Mouse (Mus musculus) liver, postnatal 0 days (tissue): ENCODE measurements around the gene Rgp1. TPM values are rescaled to one million over a fixed set of nuclear protein-coding genes. Genes with fewer than 3 reads are reported as not detected.

Source experiments
- ATAC-seq: fragments of 200-750 bp; cut with Nextera tagmentation; 2 replicates; pipeline ENCODE4 v1.8.0; 2017; ENCODE audit warnings: mild to moderate bottlenecking, moderate library complexity
- DNase-seq: peaks from one replicate; pipeline ENCODE4 v3.0.0-alpha.2; 2016
- H3K27ac ChIP-seq: fragments of 300-500 bp; sonication (generic); 2 replicates; pipeline ENCODE4 v1.5.1; 2014; ENCODE audit warnings: antibody characterized with exemption, moderate library complexity, mild to moderate bottlenecking, low read depth
- H3K27me3 ChIP-seq: fragments of 300-500 bp; sonication (generic); 2 replicates; pipeline ENCODE4 v1.6.1; 2014; ENCODE audit warnings: low read length, control low read depth, mixed read lengths; ENCODE audit not compliant: insufficient read depth
- H3K36me3 ChIP-seq: fragments of 300-500 bp; sonication (generic); replicated peaks from 2 replicates; pipeline ENCODE4 v1.6.1; 2014; ENCODE audit warnings: mild to moderate bottlenecking, control low read depth, low read length, moderate library complexity, mixed read lengths; ENCODE audit not compliant: insufficient read depth
- H3K4me1 ChIP-seq: fragments of 300-500 bp; sonication (generic); 2 replicates; pipeline ENCODE4 v1.6.1; 2014; ENCODE audit warnings: antibody characterized with exemption, mild to moderate bottlenecking, control low read depth; ENCODE audit not compliant: insufficient read depth
- H3K4me2 ChIP-seq: fragments of 300-500 bp; sonication (generic); 2 replicates; pipeline ENCODE4 v1.6.1; 2014; ENCODE audit warnings: low read depth, mild to moderate bottlenecking, low read length, moderate library complexity, mixed read lengths
- H3K4me3 ChIP-seq: fragments of 300-500 bp; sonication (generic); 2 replicates; pipeline ENCODE4 v1.5.1; 2014; ENCODE audit warnings: low read depth, low read length
- H3K9ac ChIP-seq: fragments of 300-500 bp; sonication (generic); replicated peaks from 2 replicates; pipeline ENCODE4 v1.6.1; 2014; ENCODE audit warnings: mild to moderate bottlenecking, moderate library complexity
- H3K9me3 ChIP-seq: fragments of 300-500 bp; sonication (generic); 2 replicates; pipeline ENCODE4 v1.6.1; 2016; ENCODE audit warnings: mild to moderate bottlenecking, control low read depth, low read length, mixed read lengths
- CTCF ChIP-seq: sonication (generic); IDR thresholded peaks from 2 replicates; pipeline ENCODE4 v1.5.1; 2016; ENCODE audit warnings: antibody characterized with exemption, low read depth
- EP300 ChIP-seq: IDR thresholded peaks from 2 replicates; pipeline ENCODE4 v1.6.1; 2016; ENCODE audit warnings: antibody characterized with exemption, low read depth, mild to moderate bottlenecking
- WGBS: fragments of 180-500 bp; shearing (Covaris S2); extraction: QIAGEN DNeasy Blood & Tissue Kit; methylation state at CpG from one replicate; pipeline ENCODE4 v1.1.7; 2014; ENCODE audit not compliant: insufficient replicate concordance; 5-methylcytosine and 5-hydroxymethylcytosine counted together
- polyA plus RNA-seq: library from polyadenylated mRNA; unstranded; fragments of >200 nt; fragmentation: Nextera tagmentation; extraction: Ambion mirVana; gene quantifications from 2 replicates; pipeline ENCODE4 v1.2.1, GENCODE M21; 2015

Gene Rgp1
- polyA plus RNA-seq, 1 experiment from 2014 or later, result 7.3 TPM

DNA sequence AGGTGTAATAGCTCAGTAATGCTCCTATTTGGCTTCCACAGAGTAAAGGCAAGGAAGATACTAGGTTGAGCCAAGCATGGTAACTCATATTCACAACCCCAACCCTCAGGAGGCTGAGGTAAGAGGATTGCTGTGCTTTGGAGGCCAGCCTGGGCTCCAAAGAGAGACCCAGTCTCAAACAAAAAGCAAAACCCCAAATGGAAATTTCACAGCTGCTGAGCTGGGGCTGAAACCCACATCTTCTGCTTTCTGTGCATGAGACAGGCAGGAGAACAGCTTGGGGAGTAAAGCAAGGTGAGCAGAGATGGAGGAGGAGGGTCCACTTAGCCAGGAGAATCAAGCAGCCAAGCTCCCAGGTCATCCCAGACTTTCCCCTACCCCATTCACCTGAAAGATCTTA is 24.6 kb upstream of the Rgp1 start:
- TF ChIP-seq CTCF (no peak), EP300 (no peak)
- H3K9ac ChIP-seq, result no peak overlapping the region
- no peak for ATAC-seq
- H3K27me3 ChIP-seq, result no peaks in the 10 kb centered on the region
- peaks cover 4% of the 10 kb centered on the region; the same call in 1 of the 2 replicates for H3K9me3 ChIP-seq
- no peak overlapping the region for H3K27ac ChIP-seq
- no peak for DNase-seq
- H3K4me2 ChIP-seq, result no peak overlapping the region
- H3K4me1 ChIP-seq, result peaks cover 14% of the 10 kb centered on the region
- H3K36me3 ChIP-seq, result peaks cover 86% of the 10 kb centered on the region
- H3K4me3 ChIP-seq, result no peak overlapping the region

DNA sequence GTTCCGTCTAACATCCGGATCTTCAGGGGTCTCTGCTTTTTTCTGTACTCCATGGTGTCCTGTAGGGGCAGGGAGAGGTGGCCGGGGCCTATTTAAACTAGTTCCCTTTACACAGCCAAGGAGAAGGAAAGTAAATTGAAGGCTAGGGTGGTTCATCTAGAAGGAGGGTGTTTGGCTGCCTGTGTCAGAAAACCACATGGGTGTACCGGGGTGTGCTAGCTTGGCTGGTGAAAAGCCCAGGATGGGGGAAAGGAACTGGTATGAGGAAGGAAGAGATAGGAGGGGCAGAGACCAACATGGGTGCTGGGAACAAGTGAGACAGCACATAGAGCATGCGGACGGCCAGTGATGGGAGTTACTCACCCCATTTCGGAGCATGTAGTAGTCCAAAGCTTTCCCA is 22.6 kb upstream of the Rgp1 start:
- no peak overlapping the region for H3K9ac ChIP-seq
- peaks cover 71% of the 10 kb centered on the region for H3K36me3 ChIP-seq
- ATAC-seq, result no peak
- no peaks in the 10 kb centered on the region for H3K27me3 ChIP-seq
- DNase-seq, result no peak
- WGBS, result 77% methylated on average over 7 of the region's 7 CpGs
- H3K4me2 ChIP-seq, result no peak overlapping the region
- H3K9me3 ChIP-seq, result peaks cover 4% of the 10 kb centered on the region; the same call in 1 of the 2 replicates
- no peak overlapping the region for H3K27ac ChIP-seq
- no peak overlapping the region for H3K4me3 ChIP-seq
- TF ChIP-seq CTCF, result no peak
- TF ChIP-seq EP300, result no peak
- H3K4me1 ChIP-seq, result peaks cover 34% of the 10 kb centered on the region

DNA sequence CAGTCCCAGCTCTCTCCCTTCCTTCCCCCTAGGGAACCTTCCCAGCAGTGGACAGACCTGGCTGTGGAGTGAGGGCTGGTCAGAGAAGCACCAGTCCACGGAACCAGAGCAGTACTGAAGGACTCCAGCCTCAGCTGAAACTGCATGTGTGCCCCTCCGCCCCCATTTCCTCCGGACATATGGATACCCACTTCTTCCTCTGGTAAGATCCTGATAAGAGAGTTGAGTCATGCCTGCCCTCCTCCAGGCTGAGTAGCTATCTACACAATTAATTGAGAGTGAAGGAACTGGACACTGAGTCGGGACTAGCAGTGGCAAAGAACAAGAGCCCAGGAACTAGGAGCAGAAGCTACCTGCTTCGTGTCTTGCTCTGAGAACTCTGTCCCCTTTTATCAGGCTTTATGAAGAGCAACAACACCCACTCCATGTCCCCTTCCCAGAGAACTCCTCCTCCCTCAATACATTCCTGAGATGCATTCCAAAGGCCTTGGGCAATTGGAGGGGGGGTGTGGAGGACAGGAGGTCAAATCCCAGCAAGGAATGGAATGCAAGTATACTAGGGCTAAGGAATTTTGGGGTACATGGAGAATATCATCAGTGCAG is 20.4 kb upstream of the Rgp1 start:
- H3K4me1 ChIP-seq, result peaks cover 37% of the 10 kb centered on the region
- H3K27ac ChIP-seq, result peak overlapping the region; percentile 75
- H3K9me3 ChIP-seq, result no peaks in the 10 kb centered on the region
- H3K9ac ChIP-seq, result peak overlapping the region; percentile 89
- TF ChIP-seq CTCF (no peak), EP300 (no peak)
- no peaks in the 10 kb centered on the region for H3K27me3 ChIP-seq
- WGBS, result 18% methylated on average over 5 of the region's 5 CpGs
- no peak for DNase-seq
- H3K4me2 ChIP-seq, result peak overlapping the region; percentile 95
- no peak for ATAC-seq
- H3K36me3 ChIP-seq, result peaks cover 49% of the 10 kb centered on the region
- H3K4me3 ChIP-seq, result peak overlapping the region; percentile 75

DNA sequence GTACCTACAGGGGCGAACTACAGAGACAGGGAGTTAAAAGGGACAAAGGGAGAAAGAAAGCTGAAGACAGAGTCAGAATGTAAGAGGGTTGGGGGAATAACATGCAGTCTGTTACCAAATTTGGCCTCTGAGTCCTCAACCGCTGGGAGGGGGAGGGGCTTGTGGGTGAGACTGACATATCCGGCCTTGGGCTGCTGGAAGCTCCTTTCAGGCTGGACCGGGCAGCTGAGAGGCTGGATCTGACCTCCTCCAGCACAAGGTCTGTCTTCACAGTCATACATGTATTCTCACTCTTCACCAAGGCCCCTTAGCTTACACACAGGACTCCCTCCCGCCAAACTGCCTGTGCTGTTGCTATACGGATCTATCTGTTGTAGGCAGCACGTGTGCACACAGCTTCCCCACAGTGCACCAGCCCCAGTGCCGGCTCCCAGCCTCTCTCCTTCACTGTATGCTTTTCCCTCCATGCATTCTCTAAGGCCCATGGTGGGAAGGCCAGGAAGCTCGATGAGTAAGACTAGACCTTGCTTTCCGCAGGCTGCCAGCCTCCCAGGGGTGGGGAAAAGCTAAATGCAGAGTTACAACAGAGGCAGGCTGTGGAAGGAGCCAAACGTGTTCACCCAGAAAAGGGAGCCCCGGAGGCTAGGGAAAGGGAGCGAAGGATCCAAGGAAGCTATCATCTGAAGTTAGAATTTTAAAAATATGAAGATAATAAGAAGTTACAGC is 19.7 kb upstream of the Rgp1 start:
- peak overlapping the region; percentile 95 for H3K4me2 ChIP-seq
- no peaks in the 10 kb centered on the region for H3K9me3 ChIP-seq
- peaks cover 44% of the 10 kb centered on the region for H3K4me1 ChIP-seq
- H3K27ac ChIP-seq, result peak overlapping the region; percentile 75
- DNase-seq, result peak; percentile 77
- peak overlapping the region; percentile 89 for H3K9ac ChIP-seq
- H3K36me3 ChIP-seq, result peaks cover 42% of the 10 kb centered on the region
- 8% methylated on average over 13 of the region's 13 CpGs for WGBS
- ATAC-seq, result no peak
- H3K27me3 ChIP-seq, result no peaks in the 10 kb centered on the region
- H3K4me3 ChIP-seq, result peak overlapping the region; percentile 75
- TF ChIP-seq EP300 (no peak), CTCF (no peak)

DNA sequence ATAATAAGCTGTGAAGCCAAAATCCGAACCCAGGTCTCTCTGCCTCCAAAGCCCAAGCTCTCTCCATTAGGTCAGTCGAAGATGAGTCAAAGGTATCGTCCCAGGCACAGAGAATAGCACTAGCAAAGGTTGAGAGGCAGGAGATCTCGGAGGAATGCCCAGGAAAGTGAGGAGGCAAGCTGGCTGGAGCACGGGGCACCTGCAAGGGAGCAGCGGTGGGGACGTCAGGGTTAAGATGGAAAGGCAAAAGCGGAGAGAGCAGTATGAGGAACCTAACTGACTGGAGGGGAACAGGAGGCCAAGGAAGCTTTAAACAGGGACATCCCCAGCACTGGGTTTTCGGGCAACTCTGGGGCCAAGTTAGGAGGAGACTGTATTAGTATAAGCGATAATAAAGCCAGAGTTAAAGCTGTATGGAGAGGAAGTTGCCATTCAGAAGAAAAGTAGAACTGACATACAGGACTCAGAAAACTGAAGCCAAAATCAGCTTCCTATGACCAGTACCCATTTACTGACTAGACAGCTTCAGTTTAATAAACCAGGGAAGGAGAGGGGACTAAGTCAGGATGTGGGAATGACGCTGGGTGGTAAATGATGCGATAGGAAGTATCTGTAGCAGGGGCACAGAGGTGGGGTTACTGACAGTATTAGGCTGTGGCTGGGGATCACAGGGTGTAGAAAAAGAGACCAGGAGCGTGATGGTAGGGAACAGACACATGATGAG is 18.8 kb upstream of the Rgp1 start:
- Histone ChIP-seq H3K27ac (peak overlapping the region; percentile 99), H3K4me1 (peaks cover 49% of the 10 kb centered on the region), H3K27me3 (no peaks in the 10 kb centered on the region), H3K9me3 (no peaks in the 10 kb centered on the region), H3K9ac (peak overlapping the region; percentile 89), H3K36me3 (peaks cover 33% of the 10 kb centered on the region), H3K4me2 (peak overlapping the region; percentile 95), H3K4me3 (peak overlapping the region; percentile 75)
- TF ChIP-seq CTCF (no peak), EP300 (no peak)
- no peak for ATAC-seq
- 34% methylated on average over 13 of the region's 13 CpGs for WGBS
- no peak for DNase-seq

DNA sequence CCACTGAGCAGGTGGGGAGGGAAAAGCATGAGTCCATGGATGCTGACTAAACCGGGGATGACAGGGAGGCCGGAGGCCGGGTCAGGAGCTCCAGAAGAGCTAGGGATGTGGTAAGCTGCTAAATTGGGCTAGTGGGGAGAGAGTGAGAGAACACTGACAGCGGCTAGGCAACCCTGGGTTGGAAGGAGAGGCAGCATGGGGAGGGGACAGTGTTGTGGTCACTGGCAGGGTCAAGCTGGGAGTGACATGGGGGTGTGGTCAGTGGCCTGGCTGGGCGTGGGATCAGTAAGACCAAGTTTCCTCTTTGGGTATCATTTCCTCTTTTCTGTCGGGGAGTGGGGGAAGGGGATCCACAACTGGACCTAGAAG is 18.3 kb upstream of the Rgp1 start:
- Histone ChIP-seq H3K9ac (peak overlapping the region; percentile 89), H3K4me1 (peaks cover 49% of the 10 kb centered on the region), H3K9me3 (no peaks in the 10 kb centered on the region), H3K4me2 (peak overlapping the region; percentile 95), H3K27ac (peak overlapping the region; percentile 99), H3K4me3 (peak overlapping the region; percentile 75), H3K27me3 (no peaks in the 10 kb centered on the region), H3K36me3 (peaks cover 32% of the 10 kb centered on the region)
- TF ChIP-seq EP300 (no peak), CTCF (no peak)
- WGBS, result 5% methylated on average over 6 of the region's 6 CpGs
- DNase-seq (peak; percentile 71), ATAC-seq (no peak)
